Mouse (Mus musculus) layer of hippocampus, postnatal 36 days (tissue): ENCODE results near the gene Cidec. TPM values are rescaled to one million over a fixed set of nuclear protein-coding genes. Genes with fewer than 3 reads are reported as not detected.

ENCODE experiments used
- microRNA-seq, 2 experiments: library from miRNA; unstranded; fragments of <30 nt; microRNA quantifications; one replicate each; pipeline ENCODE4 v1.2.0; 2021
- total RNA-seq, 2 experiments: library from RNA; stranded (reverse); gene quantifications; 2 replicates each; pipeline ENCODE4 v1.2.3; 2021

Cidec gene
- total RNA-seq, 2 experiments from 2014 or later: not detected

Small RNAs within 50 kb of the gene (microRNA-seq; reads per million reads assigned to microRNA genes)
- 0 reads per million in 2 experiments for gene Gm24387

Other genes with a start within 250 kb of the Cidec start
- gene Lhfpl4, start 240.4 kb downstream of the Cidec start, total RNA-seq: 10 to 100 TPM; 75.6 to 78.2 TPM
- 10 to 100 TPM; 12.6 to 14.5 TPM for gene Mtmr14, start 197.9 kb downstream of the Cidec start, total RNA-seq
- 10 to 100 TPM; 17.6 to 22.7 TPM for gene Cpne9, start 153.5 kb downstream of the Cidec start, total RNA-seq
- gene Brpf1, start 128.6 kb downstream of the Cidec start, total RNA-seq: 10 to 100 TPM; 36.3 to 39.4 TPM
- gene Ogg1, start 108.8 kb downstream of the Cidec start, total RNA-seq: 1 to 10 TPM; 8.3 to 9.5 TPM
- gene Camk1, start 91.8 kb downstream of the Cidec start, total RNA-seq: 10 to 100 TPM; 48.6 to 50.1 TPM
- 10 to 100 TPM; 53.4 to 56.1 TPM for gene Tada3, start 57.9 kb downstream of the Cidec start, total RNA-seq
- 100 to 1,000 TPM; 296 to 329 TPM for gene Arpc4, start 57.6 kb downstream of the Cidec start, total RNA-seq
- gene Ttll3, start 46.5 kb downstream of the Cidec start, total RNA-seq: 10 to 100 TPM; 17.8 to 19.3 TPM
- 10 to 100 TPM; 31.1 to 32.4 TPM for gene Rpusd3, start 16.4 kb downstream of the Cidec start, total RNA-seq
- 10 to 100 TPM; 43.4 to 50.6 TPM for gene Jagn1, start 6.8 kb upstream of the Cidec start, total RNA-seq
- gene Il17re, start 22.7 kb upstream of the Cidec start, total RNA-seq: under 1 TPM; 0.25 to 0.27 TPM
- 1 to 10 TPM; 6.4 to 9.7 TPM for gene Il17rc, start 35.7 kb upstream of the Cidec start, total RNA-seq
- 100 to 1,000 TPM; 122 to 133 TPM for gene Creld1, start 47.5 kb upstream of the Cidec start, total RNA-seq
- gene Prrt3, start 66.2 kb upstream of the Cidec start, total RNA-seq: 10 to 100 TPM; 52.8 to 54.1 TPM
- 10 to 100 TPM; 75.1 to 82.0 TPM for gene Emc3, start 95.9 kb upstream of the Cidec start, total RNA-seq
- 1 to 10 TPM; 1.9 to 2.5 TPM for gene Fancd2, start 95.9 kb upstream of the Cidec start, total RNA-seq
- under 1 TPM; 0.28 to 0.50 TPM for gene Fancd2os, start 165.0 kb upstream of the Cidec start, total RNA-seq
- gene Brk1, start 169.0 kb upstream of the Cidec start, total RNA-seq: 100 to 1,000 TPM; 224 to 232 TPM
- gene Vhl, start 188.2 kb upstream of the Cidec start, total RNA-seq: 10 to 100 TPM; 50.8 to 50.9 TPM
- 10 to 100 TPM; 15.3 to 24.8 TPM for gene Irak2, start 202.7 kb upstream of the Cidec start, total RNA-seq